Mouse (Mus musculus) gonadal fat pad, adult 2 months (tissue): ENCODE data around the gene Cnih2. TPM values are rescaled to one million over a fixed set of nuclear protein-coding genes. Genes with fewer than 3 reads are reported as not detected.
A peak's percentile ranks its signal among the peaks of the same experiment; 100 is the strongest.

Experiments used
- DNase-seq: peaks from one replicate; pipeline ENCODE4 v3.0.0-alpha.2; 2012; ENCODE audit warnings: low read depth
- polyA plus RNA-seq: library from polyadenylated mRNA; depleted of rRNA; stranded (reverse); fragments of >200 nt; gene quantifications from 2 replicates; pipeline ENCODE4 v1.2.3, GENCODE M21; 2012; rRNA removed

Gene Cnih2
- 0.93 and 2.4 TPM in 2 replicates for polyA plus RNA-seq

- no peak for DNase-seq
These were observed at the start of gene Cnih2 for GRCm38 (mm10) chr19:5098363-5099143. Gene Cnih2, minus strand, starts transcription at chr19:5098521.

GRCm38 (mm10) chr19:5139640-5140039, 41.3 kb upstream of the Cnih2 start:
- no peak for DNase-seq

DNA sequence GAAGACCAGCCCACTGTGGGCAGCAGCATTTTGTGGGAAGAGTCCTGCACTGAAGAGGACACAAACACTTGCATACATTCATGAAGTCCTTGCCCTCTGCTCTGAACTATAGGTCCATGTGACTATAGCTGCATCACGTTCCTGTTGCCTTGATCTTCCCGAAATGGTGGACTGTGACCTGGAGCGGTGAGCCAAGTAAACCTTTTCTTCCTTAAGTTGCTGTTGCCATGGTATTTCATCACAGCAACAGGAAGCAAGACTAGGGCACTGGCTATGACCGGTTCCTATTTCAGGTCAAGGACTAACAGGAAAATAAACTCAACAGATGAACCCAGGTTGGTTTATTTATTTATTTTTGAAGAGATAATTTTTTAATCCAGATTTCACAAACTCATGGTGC, 32.9 kb upstream of the Cnih2 start:
- no peak for DNase-seq

GRCm38 (mm10) chr19:5129770-5130169, 31.4 kb upstream of the Cnih2 start:
- no peak for DNase-seq

DNA sequence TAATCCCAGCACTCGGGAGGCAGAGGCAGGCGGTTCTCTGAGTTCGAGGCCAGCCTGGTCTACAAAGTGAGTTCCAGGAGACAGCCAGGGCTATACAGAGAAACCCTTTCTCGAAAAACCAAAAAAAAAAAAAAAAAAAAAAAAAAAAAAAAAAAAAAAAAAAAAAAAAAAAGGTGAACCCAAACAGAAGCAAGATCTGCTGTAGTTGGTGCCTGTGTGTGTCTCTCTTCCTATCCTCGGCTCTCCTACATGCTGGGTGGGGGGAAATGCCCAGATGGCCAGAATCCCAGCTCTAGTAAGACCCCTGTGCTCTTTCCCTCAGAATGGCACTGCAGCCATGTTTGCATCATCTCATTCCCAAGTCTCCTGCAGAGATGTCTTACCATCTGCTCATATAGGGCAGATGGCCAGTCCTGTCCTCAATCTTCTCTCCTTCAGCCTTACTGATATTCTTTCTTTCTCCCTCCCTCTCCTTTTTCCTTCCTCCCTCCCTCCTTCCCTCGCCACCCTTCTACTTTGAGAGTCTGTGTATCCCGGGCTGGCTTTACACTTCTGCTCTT, 25.8 kb upstream of the Cnih2 start:
- DNase-seq, result no peak

DNA sequence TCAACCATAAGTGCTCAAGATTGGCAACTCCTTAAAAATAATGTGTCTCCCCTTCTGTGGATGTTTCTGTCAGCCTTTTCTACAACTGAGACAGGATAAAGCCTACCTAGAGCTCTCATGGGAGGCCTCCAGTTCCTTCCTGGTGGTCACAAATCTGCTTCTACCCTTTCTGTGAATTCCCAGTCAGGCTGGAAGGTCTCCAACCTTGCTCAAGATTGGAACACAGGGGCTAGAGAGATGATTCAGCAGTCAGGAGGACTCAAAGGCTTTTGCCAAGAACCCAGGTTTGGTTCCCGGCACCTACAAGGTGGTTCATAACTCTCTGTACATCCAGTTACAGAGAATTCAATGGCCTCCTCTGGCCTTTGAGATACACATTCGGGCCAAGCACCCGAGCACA, 24.9 kb upstream of the Cnih2 start:
- DNase-seq, result no peak

GRCm38 (mm10) chr19:5122492-5122891, 24.2 kb upstream of the Cnih2 start:
- DNase-seq, result no peak

- no peak for DNase-seq
These were observed 20.0 kb upstream of the Cnih2 start, which contains the start of gene Klc2 for GRCm38 (mm10) chr19:5118384-5118698. Gene Klc2, minus strand, starts transcription at chr19:5118560.

GRCm38 (mm10) chr19:5117494-5118383, 19.4 kb upstream of the Cnih2 start:
- no peak for DNase-seq

DNA sequence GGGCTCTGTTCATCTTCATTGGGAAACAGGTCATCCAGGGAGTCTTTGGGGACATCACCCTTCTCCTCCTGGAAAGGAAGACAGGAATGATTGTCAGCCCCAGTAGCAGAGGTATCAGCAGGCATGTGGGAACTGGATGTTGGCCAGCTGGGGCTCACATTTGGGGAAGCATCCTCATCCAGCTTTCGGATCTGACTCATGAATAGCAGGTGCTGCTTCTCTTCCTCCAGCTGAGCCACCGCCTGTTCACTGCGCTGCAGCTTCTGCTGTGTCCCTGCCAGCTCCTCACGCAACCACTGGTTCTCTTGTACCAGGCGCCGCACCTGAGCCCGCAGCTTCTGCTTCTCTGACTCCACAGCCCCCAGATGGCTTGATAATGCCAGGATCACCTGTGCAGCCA, 15.5 kb upstream of the Cnih2 start:
- no peak for DNase-seq

DNA sequence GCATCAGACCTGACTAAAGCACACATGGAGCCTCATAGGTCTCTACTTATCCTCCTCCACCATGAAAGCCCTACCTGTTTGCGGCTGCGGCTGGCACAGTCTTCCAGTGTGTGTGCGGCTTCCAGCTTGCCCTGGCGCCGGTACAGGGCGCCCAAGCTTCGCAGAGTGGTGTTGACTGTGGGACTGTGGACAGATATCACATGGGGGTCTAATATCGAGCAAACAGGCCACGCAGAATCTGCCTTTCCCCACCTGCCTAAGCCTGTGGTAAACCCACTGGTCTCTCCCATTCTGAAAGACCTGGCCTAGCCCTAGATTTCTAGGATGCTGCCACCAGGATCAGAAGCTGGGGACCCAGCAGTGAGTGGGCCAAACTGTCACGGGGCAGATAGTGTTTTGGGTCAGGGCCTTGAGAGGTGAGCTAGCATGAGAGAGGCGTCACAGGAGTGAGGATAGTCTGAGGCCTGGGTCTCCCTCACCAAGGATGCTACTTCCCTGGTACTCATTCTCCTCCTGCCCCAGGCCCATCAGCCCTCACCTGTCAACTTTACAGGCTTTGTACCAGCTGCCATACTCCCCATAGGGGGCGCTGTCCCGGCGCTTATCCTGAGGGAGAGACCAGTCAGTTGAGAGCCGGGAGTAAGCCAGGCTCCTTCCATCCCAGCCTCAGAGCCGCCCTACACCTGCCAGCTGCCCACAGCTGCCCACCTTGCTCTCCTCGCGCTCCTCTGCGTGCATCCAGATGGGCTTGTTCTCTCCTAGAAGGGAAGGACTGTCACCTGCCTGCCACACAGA, 11.5 kb upstream of the Cnih2 start:
- no peak for DNase-seq

GRCm38 (mm10) chr19:5108702-5109101, 10.4 kb upstream of the Cnih2 start:
- no peak for DNase-seq

- no peak for DNase-seq
These were observed 9.9 kb upstream of the Cnih2 start for GRCm38 (mm10) chr19:5108271-5108575.

DNA sequence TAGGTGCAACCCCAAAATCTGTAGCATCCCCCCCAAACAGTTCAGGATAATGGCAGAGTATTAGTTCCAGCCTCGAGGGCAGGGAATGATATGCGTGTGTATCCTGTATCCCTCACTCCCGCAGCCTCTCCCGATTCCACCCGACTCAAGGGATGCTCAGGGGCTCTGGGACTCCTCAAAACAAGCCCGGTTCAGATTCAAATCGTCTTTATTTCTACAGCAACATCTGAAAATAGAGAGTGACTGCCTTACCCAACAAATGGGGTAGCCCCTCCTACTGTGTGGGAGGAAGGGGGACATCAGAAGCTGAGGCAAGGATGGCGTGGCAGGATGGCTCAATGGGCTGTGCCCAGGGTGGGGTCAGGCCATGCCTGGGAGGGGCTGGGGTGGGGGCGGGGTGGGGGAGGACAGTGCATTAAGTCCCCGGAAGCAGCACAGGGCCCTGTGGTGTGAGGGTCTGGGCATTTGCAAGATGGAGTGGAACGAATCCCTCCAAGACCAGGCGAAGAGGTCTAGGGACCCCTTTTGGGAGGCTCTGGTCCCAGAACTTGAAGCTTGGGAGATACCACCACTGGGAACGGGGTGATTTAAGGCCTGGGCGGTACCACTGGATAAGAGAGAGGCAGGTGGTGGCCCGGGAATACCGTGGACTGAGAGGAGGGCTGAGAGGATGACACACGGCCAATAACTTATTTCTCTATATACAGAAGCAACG, 9.4 kb upstream of the Cnih2 start:
- DNase-seq, result no peak

DNA sequence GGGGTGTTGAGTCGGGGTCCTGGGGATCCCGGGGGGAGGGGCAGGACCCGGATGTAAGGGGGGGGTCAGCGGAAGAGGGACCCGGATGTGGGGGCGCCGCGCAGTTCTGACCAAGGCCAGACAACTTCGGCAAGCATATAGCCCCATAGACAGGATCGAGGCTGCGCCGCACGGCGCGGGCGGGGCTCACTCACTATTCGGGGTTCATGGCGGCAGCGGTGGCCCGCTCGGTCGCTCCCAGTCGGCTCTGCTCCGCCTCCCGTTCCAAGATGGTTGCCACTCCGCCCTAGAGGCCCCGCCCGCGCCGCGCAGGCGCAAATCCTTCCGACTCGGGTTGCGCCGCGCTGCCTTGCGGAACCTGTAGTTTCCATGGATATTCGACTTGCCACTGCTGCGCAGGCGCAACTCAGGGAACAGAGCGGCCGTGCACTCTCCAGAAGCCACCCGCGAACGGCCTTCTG, 8.4 kb upstream of the Cnih2 start, which contains the start of gene Rab1b:
TSS of gene Rab1b (minus strand) at position 342 of the 461 bp plus-strand sequence.
- peak; percentile 75 for DNase-seq

DNA sequence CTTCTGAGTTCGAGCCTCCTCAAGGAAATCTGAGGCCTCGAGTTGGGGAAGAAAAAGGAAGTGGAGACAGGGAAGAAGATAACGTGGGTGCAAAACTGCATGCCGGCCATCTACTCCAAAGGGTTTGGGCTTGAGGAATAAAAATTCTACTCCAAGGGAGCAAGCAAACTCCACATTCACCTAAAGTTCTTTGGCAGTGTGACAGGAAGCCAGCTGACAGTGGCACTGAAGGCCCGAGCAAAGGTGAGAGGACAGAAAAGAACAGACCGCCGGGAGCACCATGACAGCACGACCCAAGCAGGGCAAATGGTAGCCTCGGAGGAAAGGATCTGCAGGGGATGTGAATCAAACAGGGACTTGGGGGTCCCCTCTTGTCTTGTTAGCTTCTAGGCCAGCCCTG, 7.8 kb upstream of the Cnih2 start:
- DNase-seq, result no peak

- no peak for DNase-seq
These were observed 579 bp downstream of the Cnih2 start for GRCm38 (mm10) chr19:5097521-5098362.

- no peak for DNase-seq
These were observed 2.3 kb downstream of the Cnih2 start for GRCm38 (mm10) chr19:5095887-5096474.

DNA sequence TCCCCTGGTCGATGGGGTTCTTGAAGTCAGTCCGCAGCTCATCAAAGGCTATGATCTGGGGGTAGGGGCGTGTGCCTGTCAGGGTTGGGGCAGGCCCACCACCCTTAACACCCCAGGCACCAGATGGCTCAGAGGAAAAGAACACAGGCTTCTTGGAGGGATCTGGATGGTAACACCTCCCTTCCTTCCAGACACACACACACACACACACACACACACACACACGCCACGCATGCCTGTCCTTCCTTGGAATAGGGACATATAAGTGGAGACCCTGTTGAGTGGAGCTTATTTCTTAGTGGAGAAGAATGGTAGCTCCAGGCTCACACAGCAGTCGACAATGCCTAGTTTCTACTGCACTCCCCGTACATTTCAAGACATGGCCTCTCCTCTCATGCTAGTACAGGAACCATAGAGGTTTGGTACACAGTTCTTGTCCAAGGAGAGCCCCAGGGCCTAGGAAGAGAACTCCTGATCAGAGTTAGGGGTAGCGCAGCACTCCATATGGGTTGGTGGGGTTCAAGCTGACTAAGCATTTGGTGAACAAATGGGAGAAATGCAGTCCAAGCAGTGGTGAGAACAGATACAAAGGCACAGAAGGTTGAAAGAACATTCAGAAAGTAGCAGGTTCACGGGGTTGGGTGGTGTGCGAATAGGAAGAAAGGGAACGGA, 3.4 kb downstream of the Cnih2 start:
- no peak for DNase-seq
